Comparison of ENCODE assay signal across 8 mouse cellular contexts in genomic region chr13:48324290-48324718, GRCm38 (mm10).
A peak's percentile ranks its signal among the peaks of the same experiment; 100 is the strongest.
DNase-seq lines count a peak whose midpoint lies in the region; ATAC-seq lines count a peak whose summit lies in the region.

No protein-coding gene starts in this region.

- H3K27me3 ChIP-seq in heart, embryonic 13.5 days (replicated peaks): peaks cover 24% of the 10 kb centered on the region

- DNase-seq in layer of hippocampus, postnatal 14 days (ENCODE audit: low spot score in 2 of 2): peak; percentile 11 to 20
- no peak for DNase-seq in layer of hippocampus, adult 11-12 months (ENCODE audit: low spot score)
- DNase-seq in brain, embryonic 18.5 days (ENCODE audit: low read depth, low spot score): peak; percentile 28
- peak; percentile 59 for DNase-seq in kidney, postnatal 14 days
- no peak for DNase-seq in spleen, postnatal 10 days (ENCODE audit: low spot score in 2 of 2)
- no peak for DNase-seq in thymus, postnatal 10 days (ENCODE audit: low spot score in 2 of 2)
- no peak for DNase-seq in right cerebral cortex, adult 18-20 months

- no peaks in the 10 kb centered on the region for H3K9me3 ChIP-seq in heart, embryonic 13.5 days

- ATAC-seq in heart, embryonic 13.5 days (ENCODE audit: extremely low read depth, insufficient number of reproducible peaks, low FRiP score, low TSS enrichment): no peak

- H3K27ac ChIP-seq in heart, embryonic 13.5 days (replicated peaks): no peak overlapping the region

- WGBS in heart, embryonic 13.5 days: 5% methylated on average over 8 of the region's 8 CpGs

- peak overlapping the region; percentile 55 for H3K4me2 ChIP-seq in heart, embryonic 13.5 days

- peaks cover 12% of the 10 kb centered on the region for H3K4me1 ChIP-seq in heart, embryonic 13.5 days

- 0 out of 2 replicates have a peak overlapping the region, but pooled peaks have one; percentile 5 for H3K9ac ChIP-seq in heart, embryonic 13.5 days

- no peaks in the 10 kb centered on the region for H3K36me3 ChIP-seq in heart, embryonic 13.5 days

- H3K4me3 ChIP-seq in heart, embryonic 13.5 days: no peak overlapping the region

Comparison
In these comparisons a context has a peak if more than half of its experiments do, and no peak if none do; other contexts are left out.
1. DNase-seq: peak in layer of hippocampus, postnatal 14 days (2 of 2), brain, embryonic 18.5 days (single experiment) and kidney, postnatal 14 days (single experiment); none in layer of hippocampus, adult 11-12 months (single experiment), spleen, postnatal 10 days (0 of 2), thymus, postnatal 10 days (0 of 2) and right cerebral cortex, adult 18-20 months (single experiment).